ENCODE assay signal across 25 mouse cellular contexts in genomic region chr9:110909371-110909967, GRCm38 (mm10). TPM values are rescaled to one million over a fixed set of nuclear protein-coding genes. Genes with fewer than 3 reads are reported as not detected.
DNase-seq lines count a peak whose midpoint lies in the region; ATAC-seq lines count a peak whose summit lies in the region.
"Had no signal": no experiment of that assay in that cellular context is flagged by ENCODE, and none has a peak within 500 bp of the region (broad histone marks: within the 10 kb centered on the region; RNA-seq: fewer than 3 reads in every experiment).

No protein-coding gene starts in this region.

- H3K27ac ChIP-seq in limb, embryonic 12.5 days, result 0 out of 2 replicates have a peak overlapping the region, but pooled peaks have one; percentile 4
- H3K27ac ChIP-seq in limb, embryonic 10.5 days, result no peak overlapping the region
- H3K27ac ChIP-seq: embryonic facial prominence, embryonic 15.5 days; forebrain, embryonic 10.5 days; gastrocnemius, adult 2 months; hindbrain, embryonic 14.5 days; liver, embryonic 15.5 days had no signal

- H3K4me1 ChIP-seq in limb, embryonic 12.5 days (replicated peaks), result no peaks in the 10 kb centered on the region
- H3K4me1 ChIP-seq in limb, embryonic 10.5 days, result peaks cover 5% of the 10 kb centered on the region; the same call in 1 of the 2 replicates
- H3K4me1 ChIP-seq: liver, embryonic 15.5 days had no signal

- H3K9ac ChIP-seq in limb, embryonic 12.5 days (replicated peaks), result no peak overlapping the region
- H3K9ac ChIP-seq: embryonic facial prominence, embryonic 15.5 days; forebrain, postnatal 0 days; hindbrain, embryonic 14.5 days; liver, embryonic 15.5 days had no signal

- H3K9me3 ChIP-seq in limb, embryonic 12.5 days, result no peaks in the 10 kb centered on the region
- H3K9me3 ChIP-seq in limb, embryonic 10.5 days (replicated peaks), result 0 out of 2 replicates have a peak, but pooled peaks cover 2% of the 10 kb centered on the region
- H3K9me3 ChIP-seq: embryonic facial prominence, embryonic 15.5 days; G1E; liver, embryonic 15.5 days had no signal

- 79% methylated on average over 6 of the region's 6 CpGs for WGBS in limb, embryonic 12.5 days
- 81% methylated on average over 6 of the region's 6 CpGs for WGBS in limb, embryonic 10.5 days

- H3K36me3 ChIP-seq in limb, embryonic 12.5 days, result no peaks in the 10 kb centered on the region
- no peaks in the 10 kb centered on the region for H3K36me3 ChIP-seq in limb, embryonic 10.5 days
- H3K36me3 ChIP-seq: embryonic facial prominence, embryonic 15.5 days; forebrain, embryonic 10.5 days; G1E; liver, embryonic 15.5 days had no signal

- DNase-seq in limb, embryonic 10.5 days (ENCODE audit: low spot score), result no peak
- DNase-seq in thymus, postnatal 25 days, result peak; percentile 57
- DNase-seq in embryo, embryonic 10 days (ENCODE audit: low spot score), result no peak
- no peak for DNase-seq in B cell, adult 2 months
- DNase-seq: adrenal gland, postnatal 25 days; cerebellum, postnatal 10 days; forebrain, postnatal 0 days; gastrocnemius, adult 2 months; heart, postnatal 36 days; kidney, adult 11 months; right cerebral cortex, postnatal 25 days had no signal

- no peak overlapping the region for H3K4me2 ChIP-seq in limb, embryonic 12.5 days
- H3K4me2 ChIP-seq: embryonic facial prominence, embryonic 15.5 days; hindbrain, embryonic 14.5 days; liver, embryonic 15.5 days had no signal

- no peak overlapping the region for H3K4me3 ChIP-seq in limb, embryonic 12.5 days (replicated peaks)
- H3K4me3 ChIP-seq in limb, embryonic 10.5 days, result no peak overlapping the region
- H3K4me3 ChIP-seq: embryonic facial prominence, embryonic 15.5 days; forebrain, embryonic 10.5 days; gastrocnemius, adult 2 months; liver, embryonic 15.5 days had no signal

- H3K27me3 ChIP-seq in limb, embryonic 12.5 days, result no peaks in the 10 kb centered on the region
- H3K27me3 ChIP-seq in limb, embryonic 10.5 days (ENCODE audit: low read depth, poor library complexity, severe bottlenecking), result no peaks in the 10 kb centered on the region
- H3K27me3 ChIP-seq: embryonic facial prominence, embryonic 15.5 days; liver, embryonic 15.5 days had no signal

- ATAC-seq in limb, embryonic 12.5 days (ENCODE audit: insufficient number of reproducible peaks, insufficient read depth, low FRiP score, low TSS enrichment, low read depth), result no peak
- ATAC-seq in CD4-positive, CD25-positive, alpha-beta regulatory T cell, adult 4 months, result peak; percentile 44
- ATAC-seq in inflammation-experienced regulatory T-cells, adult 6 months, result peak; percentile 42
- ATAC-seq: forebrain, postnatal 0 days; midbrain, embryonic 16.5 days had no signal

RNA-seq across cellular contexts. Expression of gene Fam240a, which starts 7.2 kb away (rescaled TPM):
- not detected in 2 replicates for polyA plus RNA-seq in limb, embryonic 12.5 days (2016; fragmentation: Nextera tagmentation; extraction: Ambion mirVana)
- polyA plus RNA-seq in limb, embryonic 10.5 days (2016; fragmentation: Nextera tagmentation; extraction: Ambion mirVana), result not detected in 2 replicates
- under 1 TPM in 1 of 2 experiments, not detected in 1; 0.69 TPM for polyA plus RNA-seq in CD4-positive, CD25-positive, alpha-beta regulatory T cell, adult 4 months (2017; shearing (Covaris generic))
- polyA plus RNA-seq in inflammation-experienced regulatory T-cells, adult 6 months (2017; shearing (Covaris generic)), result not detected
- polyA plus RNA-seq: embryonic facial prominence, embryonic 15.5 days; forebrain, embryonic 10.5 days; G1E; heart, embryonic 14.5 days; hindbrain, embryonic 14.5 days; kidney, embryonic 16.5 days; limb, embryonic 14.5 days; liver, embryonic 15.5 days; lung, embryonic 16.5 days; midbrain, embryonic 16.5 days; stomach, embryonic 16.5 days had no signal

RNA-seq across cellular contexts. Expression of gene Tmie, which starts 29.6 kb away (rescaled TPM):
- 0.68 and 0.87 TPM in 2 replicates for polyA plus RNA-seq in limb, embryonic 12.5 days (2016; fragmentation: Nextera tagmentation; extraction: Ambion mirVana)
- polyA plus RNA-seq in limb, embryonic 10.5 days (2016; fragmentation: Nextera tagmentation; extraction: Ambion mirVana), result 0.09 TPM in 1 of 2 replicates, not detected in the other
- polyA plus RNA-seq in CD4-positive, CD25-positive, alpha-beta regulatory T cell, adult 4 months (2017; shearing (Covaris generic)), result 1 to 10 TPM; 2.5 to 3.5 TPM
- polyA plus RNA-seq in inflammation-experienced regulatory T-cells, adult 6 months (2017; shearing (Covaris generic)), result 1 to 10 TPM in 2 of 3 experiments, under 1 TPM in 1; 0.73 to 4.1 (median 2.9) TPM
- polyA plus RNA-seq: G1E had no signal

RNA-seq across cellular contexts. Expression of gene Als2cl, which starts 29.8 kb away (rescaled TPM):
- polyA plus RNA-seq in limb, embryonic 12.5 days (2016; fragmentation: Nextera tagmentation; extraction: Ambion mirVana), result 1.6 and 2.9 TPM in 2 replicates
- 1.8 and 1.9 TPM in 2 replicates for polyA plus RNA-seq in limb, embryonic 10.5 days (2016; fragmentation: Nextera tagmentation; extraction: Ambion mirVana)
- 10 to 100 TPM; 17.4 to 29.4 TPM for polyA plus RNA-seq in CD4-positive, CD25-positive, alpha-beta regulatory T cell, adult 4 months (2017; shearing (Covaris generic))
- 10 to 100 TPM in 2 of 3 experiments, 1 to 10 TPM in 1; 2.5 to 16.8 (median 15.8) TPM for polyA plus RNA-seq in inflammation-experienced regulatory T-cells, adult 6 months (2017; shearing (Covaris generic))
- polyA plus RNA-seq: G1E had no signal

RNA-seq across cellular contexts. Expression of gene Tdgf1, which starts 36.5 kb away (rescaled TPM):
- not detected in 2 replicates for polyA plus RNA-seq in limb, embryonic 12.5 days (2016; fragmentation: Nextera tagmentation; extraction: Ambion mirVana)
- polyA plus RNA-seq in limb, embryonic 10.5 days (2016; fragmentation: Nextera tagmentation; extraction: Ambion mirVana), result not detected in 2 replicates
- 1 to 10 TPM in 1 of 2 experiments, under 1 TPM in 1; 0.22 to 1.2 TPM for polyA plus RNA-seq in CD4-positive, CD25-positive, alpha-beta regulatory T cell, adult 4 months (2017; shearing (Covaris generic))
- polyA plus RNA-seq in inflammation-experienced regulatory T-cells, adult 6 months (2017; shearing (Covaris generic)), result 1 to 10 TPM in 2 of 3 experiments, under 1 TPM in 1; 0.73 to 2.6 (median 2.5) TPM
- polyA plus RNA-seq: G1E; heart, embryonic 14.5 days; kidney, embryonic 16.5 days; liver, embryonic 15.5 days; lung, embryonic 16.5 days; midbrain, embryonic 16.5 days; stomach, embryonic 16.5 days had no signal

RNA-seq across cellular contexts. Expression of gene Lrrc2, which starts 41.9 kb away (rescaled TPM):
- 0.05 and 0.31 TPM in 2 replicates for polyA plus RNA-seq in limb, embryonic 12.5 days (2016; fragmentation: Nextera tagmentation; extraction: Ambion mirVana)
- 0.08 and 0.20 TPM in 2 replicates for polyA plus RNA-seq in limb, embryonic 10.5 days (2016; fragmentation: Nextera tagmentation; extraction: Ambion mirVana)
- polyA plus RNA-seq in CD4-positive, CD25-positive, alpha-beta regulatory T cell, adult 4 months (2017; shearing (Covaris generic)), result under 1 TPM in 1 of 2 experiments, not detected in 1; 0.12 TPM
- polyA plus RNA-seq in inflammation-experienced regulatory T-cells, adult 6 months (2017; shearing (Covaris generic)), result under 1 TPM in 2 of 3 experiments, not detected in 1; 0.20 to 0.42 TPM
- polyA plus RNA-seq: G1E had no signal
